Mouse (Mus musculus) C2C12 (cell line): ENCODE data around the gene Zdhhc20. TPM values are rescaled to one million over a fixed set of nuclear protein-coding genes. Genes with fewer than 3 reads are reported as not detected.

Experiments
- H3K27me3 ChIP-seq: one replicate; pipeline ENCODE4 v1.6.1; 2011; ENCODE audit not compliant: control insufficient read depth, insufficient read depth, insufficient read length
- H3K36me3 ChIP-seq: one replicate; pipeline ENCODE4 v1.6.1; 2011; ENCODE audit not compliant: control insufficient read depth, insufficient read depth
- H3K4me3 ChIP-seq: one replicate; pipeline ENCODE4 v1.5.1; 2011; ENCODE audit warnings: mild to moderate bottlenecking, control low read depth; ENCODE audit not compliant: poor library complexity, insufficient read depth, severe bottlenecking
- H3K79me2 ChIP-seq: one replicate; pipeline ENCODE4 v1.6.1; 2011; ENCODE audit not compliant: control insufficient read depth, insufficient read depth
- H3K79me3 ChIP-seq: one replicate; pipeline ENCODE4 v1.6.1; 2011; ENCODE audit warnings: low read depth, control low read depth
- H3ac ChIP-seq: one replicate; pipeline ENCODE3; 2011; ENCODE audit warnings: low read depth; ENCODE audit not compliant: control insufficient read depth, insufficient read length
- CEBPB ChIP-seq: IDR thresholded peaks from one replicate; pipeline ENCODE4 v1.6.1; 2011; ENCODE audit warnings: low read depth, mild to moderate bottlenecking, control low read depth, moderate library complexity
- CTCF ChIP-seq: IDR thresholded peaks from one replicate; pipeline ENCODE4 v1.5.1; 2011; ENCODE audit not compliant: control insufficient read depth, insufficient read depth, insufficient read length
- FOSL1 ChIP-seq: IDR thresholded peaks from one replicate; pipeline ENCODE4 v1.8.0; 2011; ENCODE audit warnings: mild to moderate bottlenecking, low read length; ENCODE audit not compliant: poor library complexity, insufficient read depth, severe bottlenecking
- MAX ChIP-seq: IDR thresholded peaks from one replicate; pipeline ENCODE4 v1.6.1; 2011; ENCODE audit warnings: mild to moderate bottlenecking, control low read depth
- MYOD1 ChIP-seq: IDR thresholded peaks from one replicate; pipeline ENCODE4 v1.6.1; 2011; ENCODE audit warnings: low read depth; ENCODE audit not compliant: control insufficient read depth, insufficient read length
- MYOG ChIP-seq: IDR thresholded peaks from one replicate; pipeline ENCODE4 v1.6.1; 2011; ENCODE audit not compliant: control insufficient read depth, insufficient read length; ENCODE audit errors: extremely low read depth
- USF1 ChIP-seq: IDR thresholded peaks from one replicate; pipeline ENCODE4 v1.6.1; 2011; ENCODE audit warnings: low read depth, mild to moderate bottlenecking, control low read depth, moderate library complexity
- microRNA-seq: library from miRNA; unstranded; fragments of <30 nt; microRNA quantifications from one replicate; pipeline ENCODE4, GENCODE M21; 2019; ENCODE audit warnings: borderline microRNAs expressed
- polyA plus RNA-seq: library from polyadenylated mRNA; unstranded; fragments of >200 nt; fragmentation: generic; extraction: Trizol; gene quantifications from one replicate; pipeline ENCODE4 v1.2.1, GENCODE M21; 2012; ENCODE audit warnings: missing spikeins

Gene Zdhhc20
- polyA plus RNA-seq, 1 experiment = 8.0 TPM

GRCm38 (mm10) chr14:57789311-57789710, 100.8 kb downstream of the Zdhhc20 start:
- H3K79me3 ChIP-seq = no peaks in the 10 kb centered on the region
- no peaks in the 10 kb centered on the region for H3K36me3 ChIP-seq
- TF ChIP-seq CTCF (no peak), MAX (no peak), MYOD1 (no peak), MYOG (no peak), CEBPB (no peak), USF1 (no peak), FOSL1 (no peak)
- no peak overlapping the region for H3K4me3 ChIP-seq
- H3K27me3 ChIP-seq = no peaks in the 10 kb centered on the region
- no peak overlapping the region for H3ac ChIP-seq
- H3K79me2 ChIP-seq = no peaks in the 10 kb centered on the region

DNA sequence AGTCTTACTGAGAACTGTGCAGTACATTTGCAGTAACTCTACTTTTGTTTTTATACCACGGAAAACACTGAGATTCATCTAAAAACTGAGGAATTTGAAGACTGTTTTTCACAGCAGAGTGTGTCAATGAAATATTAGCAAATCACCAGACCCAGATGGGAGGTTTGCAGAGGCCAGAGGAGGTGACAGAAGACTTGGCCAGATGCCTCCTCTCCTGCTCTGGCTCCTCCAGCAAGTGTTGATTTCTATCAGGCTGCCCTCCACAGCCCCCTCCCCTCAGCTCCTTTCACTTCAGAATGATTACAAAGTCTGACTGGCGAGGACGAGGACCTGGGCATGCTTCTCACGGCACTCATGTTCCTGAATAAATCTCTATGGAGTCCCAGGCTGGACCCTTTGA, 102.7 kb downstream of the Zdhhc20 start:
- no peaks in the 10 kb centered on the region for H3K79me3 ChIP-seq
- no peaks in the 10 kb centered on the region for H3K79me2 ChIP-seq
- TF ChIP-seq CEBPB (no peak), MYOG (no peak), MAX (no peak), FOSL1 (no peak), MYOD1 (no peak), CTCF (no peak), USF1 (no peak)
- H3K4me3 ChIP-seq = no peak overlapping the region
- no peaks in the 10 kb centered on the region for H3K36me3 ChIP-seq
- H3ac ChIP-seq = no peak overlapping the region
- no peaks in the 10 kb centered on the region for H3K27me3 ChIP-seq

Small RNAs within 50 kb of the gene (microRNA-seq; reads per million reads assigned to microRNA genes)
- 0.24 reads per million for gene Mir3077

Other genes starting within 250 kb of the Zdhhc20 start
- 5.3 TPM for gene Xpo4, start 224.8 kb downstream of the Zdhhc20 start, polyA plus RNA-seq
- not detected for gene Gm49361, start 144.2 kb downstream of the Zdhhc20 start, polyA plus RNA-seq
- 15.6 TPM for gene Lats2, start 131.9 kb downstream of the Zdhhc20 start, polyA plus RNA-seq
- 111 TPM for gene Sap18, start 92.1 kb downstream of the Zdhhc20 start, polyA plus RNA-seq
- 12.5 TPM for gene Ska3, start 64.1 kb downstream of the Zdhhc20 start, polyA plus RNA-seq
- 137 TPM for gene Mrpl57, start 64.0 kb downstream of the Zdhhc20 start, polyA plus RNA-seq
- 33.2 TPM for gene Micu2, start 109.0 kb upstream of the Zdhhc20 start, polyA plus RNA-seq
- gene Fgf9, start 180.3 kb upstream of the Zdhhc20 start, polyA plus RNA-seq = 0.05 TPM